Mouse (Mus musculus): ENCODE measurements around the gene Mgll. TPM values are rescaled to one million over a fixed set of nuclear protein-coding genes. Genes with fewer than 3 reads are reported as not detected.

Gene Mgll
- polyA plus RNA-seq, 1 experiment from 2014 or later = 4.6 TPM

DNA sequence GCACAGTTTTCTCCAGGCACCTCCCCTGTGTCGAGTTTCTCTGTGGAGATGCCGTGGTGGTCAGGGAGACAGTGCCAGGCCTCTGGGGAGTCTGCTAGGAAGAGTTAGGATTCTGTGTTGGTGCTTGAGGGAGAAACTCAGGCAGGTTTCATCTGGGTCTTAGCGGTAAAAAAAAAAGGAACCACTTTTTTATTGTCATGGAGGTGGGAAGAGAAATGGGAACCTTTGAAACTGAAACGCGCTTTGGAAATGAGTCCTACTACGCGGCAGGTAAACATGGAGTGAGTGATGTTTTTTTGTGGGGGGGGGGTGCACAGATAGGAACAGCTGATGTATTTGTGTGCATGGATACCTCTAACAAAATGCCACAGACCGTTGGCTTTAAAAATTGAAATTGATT, 12.1 kb downstream of the Mgll start:
- ATAC-seq (ENCODE audit: low FRiP score) (no peak), DNase-seq (ENCODE audit: low spot score) (no peak)
- no peaks in the 10 kb centered on the region for H3K27me3 ChIP-seq (ENCODE audit: control insufficient read depth, insufficient read depth, low read length)
- WGBS = 77% methylated on average over 8 of the region's 8 CpGs
- no peak overlapping the region for H3K9ac ChIP-seq (ENCODE audit: low read depth, low read length)
- H3K4me2 ChIP-seq (replicated peaks; ENCODE audit: low read depth, low read length) = no peak overlapping the region
- no peak overlapping the region for H3K4me3 ChIP-seq (ENCODE audit: low read depth, low read length)
- H3K27ac ChIP-seq (ENCODE audit: low read depth, low read length) = no peak overlapping the region
- H3K4me1 ChIP-seq (replicated peaks; ENCODE audit: control insufficient read depth, insufficient read depth, low read length) = no peaks in the 10 kb centered on the region
- H3K36me3 ChIP-seq (ENCODE audit: control insufficient read depth, insufficient read depth, low read length) = no peaks in the 10 kb centered on the region
- H3K9me3 ChIP-seq (ENCODE audit: control insufficient read depth, low read length) = no peaks in the 10 kb centered on the region

- H3K27ac ChIP-seq (ENCODE audit: low read depth, low read length) = no peak overlapping the region
- H3K9ac ChIP-seq (ENCODE audit: low read depth, low read length) = no peak overlapping the region
- H3K27me3 ChIP-seq (ENCODE audit: control insufficient read depth, insufficient read depth, low read length) = no peaks in the 10 kb centered on the region
- H3K36me3 ChIP-seq (ENCODE audit: control insufficient read depth, insufficient read depth, low read length) = no peaks in the 10 kb centered on the region
- WGBS = 78% methylated on average over 16 of the region's 16 CpGs
- H3K4me2 ChIP-seq (replicated peaks; ENCODE audit: low read depth, low read length) = no peak overlapping the region
- H3K4me1 ChIP-seq (replicated peaks; ENCODE audit: control insufficient read depth, insufficient read depth, low read length) = no peaks in the 10 kb centered on the region
- H3K9me3 ChIP-seq (ENCODE audit: control insufficient read depth, low read length) = no peaks in the 10 kb centered on the region
- H3K4me3 ChIP-seq (ENCODE audit: low read depth, low read length) = no peak overlapping the region
- no peak for DNase-seq (ENCODE audit: low spot score)
- no peak for ATAC-seq (ENCODE audit: low FRiP score)
Observed at GRCm38 (mm10) chr6:88736741-88737508, 12.7 kb downstream of the Mgll start.

DNA sequence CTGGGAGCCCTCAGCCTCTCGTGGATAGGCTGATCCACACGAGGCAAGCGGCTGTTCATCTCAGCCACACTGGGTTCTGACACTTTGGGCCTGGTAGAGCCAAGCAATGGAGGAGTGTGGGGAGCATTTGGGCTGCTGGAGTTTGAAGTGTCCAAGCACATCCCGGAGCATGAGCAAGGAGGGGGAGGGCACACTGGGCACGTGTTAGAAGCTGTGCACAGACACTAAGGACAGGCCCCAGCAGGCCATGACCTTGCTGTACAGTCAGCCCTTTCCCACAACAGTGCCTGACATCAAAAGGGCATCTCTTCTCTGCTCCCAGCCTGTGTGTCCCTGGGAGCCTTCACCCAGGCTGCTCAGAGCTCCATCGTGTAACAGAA, 13.3 kb downstream of the Mgll start:
- no peak overlapping the region for H3K9ac ChIP-seq (ENCODE audit: low read depth, low read length)
- no peak overlapping the region for H3K27ac ChIP-seq (ENCODE audit: low read depth, low read length)
- 67% methylated on average over 6 of the region's 6 CpGs for WGBS
- DNase-seq (ENCODE audit: low spot score) = no peak
- no peaks in the 10 kb centered on the region for H3K36me3 ChIP-seq (ENCODE audit: control insufficient read depth, insufficient read depth, low read length)
- no peak overlapping the region for H3K4me3 ChIP-seq (ENCODE audit: low read depth, low read length)
- H3K4me2 ChIP-seq (replicated peaks; ENCODE audit: low read depth, low read length) = no peak overlapping the region
- ATAC-seq (ENCODE audit: low FRiP score) = no peak
- no peaks in the 10 kb centered on the region for H3K9me3 ChIP-seq (ENCODE audit: control insufficient read depth, low read length)
- H3K27me3 ChIP-seq (ENCODE audit: control insufficient read depth, insufficient read depth, low read length) = no peaks in the 10 kb centered on the region
- H3K4me1 ChIP-seq (replicated peaks; ENCODE audit: control insufficient read depth, insufficient read depth, low read length) = no peaks in the 10 kb centered on the region

DNA sequence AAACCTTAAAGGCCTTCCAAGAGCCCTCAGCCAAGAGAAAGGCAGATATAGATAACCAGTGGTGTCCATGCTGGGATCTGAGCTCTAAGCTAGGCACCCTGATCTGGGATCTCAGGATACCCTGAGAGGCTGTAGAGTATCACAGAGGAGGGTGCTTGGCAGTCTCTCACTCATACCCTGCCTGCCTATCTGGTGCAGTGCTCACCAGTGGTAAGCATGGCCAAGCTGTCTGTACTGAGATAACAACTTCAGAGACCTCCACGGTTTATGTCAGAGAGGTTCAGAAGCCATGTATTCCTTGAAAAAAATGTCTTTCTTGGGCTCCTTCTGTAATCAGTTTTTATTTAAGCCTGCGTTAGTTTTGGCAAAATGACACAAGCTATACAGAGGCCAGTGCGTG, 16.8 kb downstream of the Mgll start:
- 87% methylated on average over 3 of the region's 3 CpGs for WGBS
- 0 out of 2 replicates have a peak, but pooled peaks cover 2% of the 10 kb centered on the region for H3K4me1 ChIP-seq (replicated peaks; ENCODE audit: control insufficient read depth, insufficient read depth, low read length)

GRCm38 (mm10) chr6:88741791-88742190, 17.6 kb downstream of the Mgll start:
- DNase-seq (ENCODE audit: low spot score) = no peak
- 87% methylated on average over 3 of the region's 3 CpGs for WGBS
- H3K36me3 ChIP-seq (ENCODE audit: control insufficient read depth, insufficient read depth, low read length) = no peaks in the 10 kb centered on the region
- H3K4me2 ChIP-seq (replicated peaks; ENCODE audit: low read depth, low read length) = no peak overlapping the region
- H3K4me3 ChIP-seq (ENCODE audit: low read depth, low read length) = no peak overlapping the region
- H3K9me3 ChIP-seq (ENCODE audit: control insufficient read depth, low read length) = no peaks in the 10 kb centered on the region
- H3K9ac ChIP-seq (ENCODE audit: low read depth, low read length) = no peak overlapping the region
- H3K4me1 ChIP-seq (replicated peaks; ENCODE audit: control insufficient read depth, insufficient read depth, low read length) = 0 out of 2 replicates have a peak, but pooled peaks cover 2% of the 10 kb centered on the region
- no peak for ATAC-seq (ENCODE audit: low FRiP score)
- no peak overlapping the region for H3K27ac ChIP-seq (ENCODE audit: low read depth, low read length)
- no peaks in the 10 kb centered on the region for H3K27me3 ChIP-seq (ENCODE audit: control insufficient read depth, insufficient read depth, low read length)

More for the DNA sequence above, 16.8 kb downstream of the Mgll start:
- H3K27ac ChIP-seq (ENCODE audit: low read depth, low read length) = no peak overlapping the region
- H3K4me2 ChIP-seq (replicated peaks; ENCODE audit: low read depth, low read length) = no peak overlapping the region
- DNase-seq (ENCODE audit: low spot score) (no peak), ATAC-seq (ENCODE audit: low FRiP score) (no peak)
- H3K9ac ChIP-seq (ENCODE audit: low read depth, low read length) = no peak overlapping the region
- H3K9me3 ChIP-seq (ENCODE audit: control insufficient read depth, low read length) = no peaks in the 10 kb centered on the region
- H3K36me3 ChIP-seq (ENCODE audit: control insufficient read depth, insufficient read depth, low read length) = no peaks in the 10 kb centered on the region
- H3K27me3 ChIP-seq (ENCODE audit: control insufficient read depth, insufficient read depth, low read length) = no peaks in the 10 kb centered on the region
- H3K4me3 ChIP-seq (ENCODE audit: low read depth, low read length) = no peak overlapping the region

DNA sequence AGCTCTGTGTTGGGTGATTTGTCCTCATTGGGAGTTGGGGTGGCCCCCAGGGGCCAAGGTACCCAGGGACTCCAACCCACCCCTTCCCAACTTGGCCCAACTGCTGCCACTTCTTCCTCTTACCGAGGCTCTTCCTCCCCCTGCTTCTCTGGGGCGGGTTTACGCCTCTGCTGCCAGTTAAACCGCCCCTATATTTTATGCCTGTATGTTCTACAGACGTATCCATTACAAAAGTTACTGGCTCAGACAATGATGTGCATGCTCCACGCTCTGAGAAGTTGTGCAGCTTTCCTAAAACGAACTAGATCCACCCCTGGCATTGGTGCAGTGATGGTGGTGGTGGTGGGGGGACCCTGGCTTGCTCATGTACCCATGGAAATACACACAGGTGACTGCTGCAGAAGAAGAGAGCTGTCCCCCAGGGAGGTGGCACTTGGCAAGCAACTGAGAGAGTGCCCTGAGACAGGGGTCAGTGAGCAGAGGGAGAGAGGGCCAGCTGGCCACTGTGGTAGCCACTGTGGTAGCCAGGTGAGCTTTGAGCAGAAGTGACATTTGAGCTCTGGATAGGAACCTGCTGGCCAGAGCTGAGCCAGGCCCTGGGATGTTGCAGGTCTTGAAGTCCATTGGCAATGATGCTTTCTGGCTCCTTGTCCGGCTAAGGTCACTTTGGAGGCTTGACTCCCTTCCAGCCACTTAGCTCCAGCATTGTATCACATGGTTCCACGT, 18.2 kb downstream of the Mgll start:
- Histone ChIP-seq H3K27me3 (ENCODE audit: control insufficient read depth, insufficient read depth, low read length) (no peaks in the 10 kb centered on the region), H3K4me1 (replicated peaks; ENCODE audit: control insufficient read depth, insufficient read depth, low read length) (0 out of 2 replicates have a peak, but pooled peaks cover 2% of the 10 kb centered on the region), H3K9me3 (ENCODE audit: control insufficient read depth, low read length) (no peaks in the 10 kb centered on the region), H3K9ac (ENCODE audit: low read depth, low read length) (no peak overlapping the region), H3K4me3 (ENCODE audit: low read depth, low read length) (no peak overlapping the region), H3K27ac (ENCODE audit: low read depth, low read length) (no peak overlapping the region), H3K36me3 (ENCODE audit: control insufficient read depth, insufficient read depth, low read length) (no peaks in the 10 kb centered on the region), H3K4me2 (replicated peaks; ENCODE audit: low read depth, low read length) (no peak overlapping the region)
- WGBS = 72% methylated on average over 9 of the region's 9 CpGs
- DNase-seq (ENCODE audit: low spot score) = no peak
- ATAC-seq (ENCODE audit: low FRiP score) = no peak

GRCm38 (mm10) chr6:88743601-88744291, 19.5 kb downstream of the Mgll start:
- no peaks in the 10 kb centered on the region for H3K9me3 ChIP-seq (ENCODE audit: control insufficient read depth, low read length)
- H3K4me2 ChIP-seq (replicated peaks; ENCODE audit: low read depth, low read length) = no peak overlapping the region
- H3K9ac ChIP-seq (ENCODE audit: low read depth, low read length) = no peak overlapping the region
- no peaks in the 10 kb centered on the region for H3K36me3 ChIP-seq (ENCODE audit: control insufficient read depth, insufficient read depth, low read length)
- DNase-seq (ENCODE audit: low spot score) = peak; percentile 35
- H3K4me3 ChIP-seq (ENCODE audit: low read depth, low read length) = no peak overlapping the region
- H3K27me3 ChIP-seq (ENCODE audit: control insufficient read depth, insufficient read depth, low read length) = no peaks in the 10 kb centered on the region
- peak; percentile 51 for ATAC-seq (ENCODE audit: low FRiP score)
- WGBS = 69% methylated on average over 14 of the region's 14 CpGs
- H3K27ac ChIP-seq (ENCODE audit: low read depth, low read length) = no peak overlapping the region
- H3K4me1 ChIP-seq (replicated peaks; ENCODE audit: control insufficient read depth, insufficient read depth, low read length) = 0 out of 2 replicates have a peak, but pooled peaks cover 2% of the 10 kb centered on the region

GRCm38 (mm10) chr6:88745027-88745426, 20.8 kb downstream of the Mgll start:
- H3K4me1 ChIP-seq (replicated peaks; ENCODE audit: control insufficient read depth, insufficient read depth, low read length) = 0 out of 2 replicates have a peak, but pooled peaks cover 2% of the 10 kb centered on the region
- WGBS = 90% methylated on average over 10 of the region's 10 CpGs
- H3K4me3 ChIP-seq (ENCODE audit: low read depth, low read length) = no peak overlapping the region
- ATAC-seq (ENCODE audit: low FRiP score) (no peak), DNase-seq (ENCODE audit: low spot score) (no peak)
- H3K36me3 ChIP-seq (ENCODE audit: control insufficient read depth, insufficient read depth, low read length) = no peaks in the 10 kb centered on the region
- H3K27ac ChIP-seq (ENCODE audit: low read depth, low read length) = no peak overlapping the region
- H3K9me3 ChIP-seq (ENCODE audit: control insufficient read depth, low read length) = no peaks in the 10 kb centered on the region
- H3K27me3 ChIP-seq (ENCODE audit: control insufficient read depth, insufficient read depth, low read length) = no peaks in the 10 kb centered on the region
- H3K4me2 ChIP-seq (replicated peaks; ENCODE audit: low read depth, low read length) = no peak overlapping the region
- H3K9ac ChIP-seq (ENCODE audit: low read depth, low read length) = no peak overlapping the region
